Mouse (Mus musculus) layer of hippocampus, adult 11-12 months (tissue): ENCODE data around the gene Gm3604.
"Not testable (repeated sequence)": the region's sequence is repeated elsewhere in the genome, so short reads cannot be mapped to it uniquely, and the experiment has no call there.

Experiments
- DNase-seq: peaks from one replicate; pipeline ENCODE4 v3.0.0; 2022; ENCODE audit warnings: low spot score

Gm3604 gene

DNA sequence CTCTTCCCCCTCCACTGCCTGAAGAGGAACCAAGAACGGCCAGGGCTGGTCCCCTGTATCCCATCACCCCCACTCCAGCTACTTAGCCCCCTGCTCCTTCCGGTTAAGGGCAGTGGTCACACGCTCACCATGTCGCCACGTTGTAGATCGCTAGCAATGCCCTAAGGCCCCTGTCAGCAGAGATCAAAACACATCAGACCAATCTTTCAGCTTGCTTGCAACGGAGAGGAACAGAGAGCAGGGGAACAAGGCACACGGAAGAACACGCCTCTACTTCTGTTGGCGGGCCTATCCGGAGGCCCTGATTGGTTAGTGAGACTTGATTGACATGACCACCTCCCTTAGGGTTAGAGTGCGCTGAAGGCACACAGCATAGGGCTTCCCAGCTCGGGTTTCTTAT lies at the start of gene Gm3604:
Gene Gm3604 (minus strand): TSS at position 226 of the 400 bp plus-strand sequence.
- DNase-seq = peak; percentile 30

DNA sequence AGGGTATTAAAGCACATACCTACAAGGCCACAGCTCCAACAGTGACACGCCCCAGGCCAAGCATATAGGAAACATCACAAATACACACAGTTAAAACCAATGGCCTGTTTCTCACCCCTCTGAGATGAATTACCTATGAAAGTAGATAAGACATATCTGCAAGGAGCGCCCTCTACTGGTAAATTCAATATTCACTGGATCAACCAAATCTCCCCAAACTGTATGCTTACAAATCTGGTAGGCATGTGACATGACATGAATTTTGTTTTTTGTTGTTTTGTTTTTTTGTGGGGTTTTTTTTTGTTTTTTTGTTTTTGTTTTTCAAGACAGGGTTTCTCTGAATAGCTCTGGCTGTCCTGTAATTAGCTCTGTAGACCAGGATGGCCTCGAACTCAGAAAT lies 16.2 kb upstream of the Gm3604 start:
- DNase-seq = not testable (repeated sequence)

DNA sequence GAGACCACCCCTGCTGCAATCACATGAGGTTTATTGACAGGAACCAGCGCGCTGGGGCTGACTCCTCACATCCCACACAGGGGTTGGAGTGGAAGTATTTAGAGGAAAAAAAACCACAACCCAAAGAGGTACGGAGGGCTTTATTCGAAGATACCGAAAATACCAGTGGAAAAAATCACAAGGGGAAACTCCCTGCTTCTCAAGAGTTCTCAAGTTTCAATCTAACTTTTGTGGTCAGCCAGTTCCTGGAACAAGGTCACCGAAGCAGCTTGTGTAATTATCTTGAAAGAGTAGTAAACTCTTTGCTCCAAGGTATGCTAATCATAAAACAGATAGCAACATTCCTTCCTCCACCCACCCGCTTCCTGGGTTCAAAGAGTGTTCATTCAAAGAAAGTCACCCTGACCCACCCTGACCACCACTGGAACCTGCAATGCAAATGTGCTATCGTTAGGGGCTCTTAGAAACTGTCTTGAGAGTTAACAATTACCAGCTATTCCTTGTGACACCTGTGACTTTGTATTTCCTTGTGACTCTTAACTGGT lies 7.2 kb upstream of the Gm3604 start:
- not testable (repeated sequence) for DNase-seq

DNA sequence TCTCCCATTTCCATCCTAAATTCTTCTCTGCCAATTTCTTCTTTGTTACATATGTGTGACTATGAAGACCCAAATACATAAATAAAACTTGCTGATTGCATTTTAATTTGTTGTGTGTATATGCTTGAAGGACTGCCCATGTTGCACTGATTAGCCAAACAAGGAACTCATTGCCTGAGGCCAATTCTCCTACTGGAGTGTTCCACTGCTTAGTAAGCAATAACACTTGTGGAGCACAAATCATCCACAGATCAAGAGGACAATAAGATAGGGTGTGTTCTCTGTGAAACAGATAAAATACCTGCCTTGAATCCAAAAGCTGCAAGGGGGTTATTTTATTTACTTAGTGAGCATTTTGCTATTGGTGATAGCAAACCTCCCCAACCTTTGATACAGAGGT lies 51.2 kb downstream of the Gm3604 start:
- DNase-seq = no peak

DNA sequence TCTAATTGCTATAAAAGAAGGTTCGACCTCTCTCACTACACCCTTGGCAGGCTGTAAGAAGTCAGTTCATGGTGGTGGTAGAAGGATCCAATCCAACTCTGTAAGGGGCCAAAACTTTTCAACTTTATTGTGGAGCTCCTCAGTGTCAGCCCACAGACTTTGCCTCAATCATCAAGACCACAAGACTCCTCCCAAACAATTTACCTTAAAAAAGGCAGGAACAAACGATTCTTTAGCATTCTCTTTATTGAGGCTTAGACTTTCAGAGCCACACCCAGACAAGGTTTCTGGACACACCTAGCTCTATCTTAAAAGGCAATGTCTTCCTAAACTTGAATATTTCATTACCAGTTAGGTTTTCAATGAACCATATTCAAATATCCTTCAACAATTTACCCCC lies 51.6 kb downstream of the Gm3604 start:
- no peak for DNase-seq
